Mouse (Mus musculus) bone marrow, adult 2 months (tissue): ENCODE data around the gene Amigo1.

Experiments used
- CTCF ChIP-seq: fragments of 200-500 bp; IDR thresholded peaks from 2 replicates; pipeline ENCODE4 v1.5.1; 2011; ENCODE audit warnings: low read length, control low read depth; ENCODE audit not compliant: control insufficient read depth, insufficient read depth
- POLR2A ChIP-seq: fragments of 200-500 bp; IDR thresholded peaks from 2 replicates; pipeline ENCODE4 v1.6.1; 2011; ENCODE audit warnings: low read depth, mild to moderate bottlenecking, control low read depth, low read length, borderline replicate concordance; ENCODE audit not compliant: control insufficient read depth

- no peak for TF ChIP-seq CTCF
- TF ChIP-seq POLR2A = no peak
Observed at GRCm38 (mm10) chr3:108225711-108226557, 39.8 kb downstream of the Amigo1 start.
